Mouse (Mus musculus) heart, postnatal 10 days (tissue): ENCODE results near the gene Dnajc19. TPM values are rescaled to one million over a fixed set of nuclear protein-coding genes. Genes with fewer than 3 reads are reported as not detected.

ENCODE experiments used
- DNase-seq, 2 experiments: peaks; one replicate each; pipeline ENCODE4 v3.0.0; 2021
- intact Hi-C: fragments of 180-260 bp; cut with DNase I; formaldehyde crosslinking; loops from one replicate; pipeline ENCODE4 v1.15.1; 2025
- total RNA-seq, 2 experiments: library from RNA; stranded (reverse); gene quantifications; 2 replicates each; pipeline ENCODE4 v1.2.3; 2021

The Dnajc19 gene
- total RNA-seq, 2 experiments from 2014 or later = 123 to 136 TPM

- no peak for DNase-seq
- intact Hi-C loops = no loop called here
These were observed 47.3 kb downstream of the Dnajc19 start for GRCm38 (mm10) chr3:34033720-34034364.

- DNase-seq = no peak
- intact Hi-C loops = no loop called here
These were observed 50.5 kb downstream of the Dnajc19 start for GRCm38 (mm10) chr3:34030601-34031000.

- DNase-seq = no peak
- intact Hi-C loops = no loop called here
These were observed 52.2 kb downstream of the Dnajc19 start for GRCm38 (mm10) chr3:34028935-34029334.

- no peak for DNase-seq
- intact Hi-C loops = no loop called here
These were observed 59.8 kb downstream of the Dnajc19 start for GRCm38 (mm10) chr3:34021259-34021828.

DNA sequence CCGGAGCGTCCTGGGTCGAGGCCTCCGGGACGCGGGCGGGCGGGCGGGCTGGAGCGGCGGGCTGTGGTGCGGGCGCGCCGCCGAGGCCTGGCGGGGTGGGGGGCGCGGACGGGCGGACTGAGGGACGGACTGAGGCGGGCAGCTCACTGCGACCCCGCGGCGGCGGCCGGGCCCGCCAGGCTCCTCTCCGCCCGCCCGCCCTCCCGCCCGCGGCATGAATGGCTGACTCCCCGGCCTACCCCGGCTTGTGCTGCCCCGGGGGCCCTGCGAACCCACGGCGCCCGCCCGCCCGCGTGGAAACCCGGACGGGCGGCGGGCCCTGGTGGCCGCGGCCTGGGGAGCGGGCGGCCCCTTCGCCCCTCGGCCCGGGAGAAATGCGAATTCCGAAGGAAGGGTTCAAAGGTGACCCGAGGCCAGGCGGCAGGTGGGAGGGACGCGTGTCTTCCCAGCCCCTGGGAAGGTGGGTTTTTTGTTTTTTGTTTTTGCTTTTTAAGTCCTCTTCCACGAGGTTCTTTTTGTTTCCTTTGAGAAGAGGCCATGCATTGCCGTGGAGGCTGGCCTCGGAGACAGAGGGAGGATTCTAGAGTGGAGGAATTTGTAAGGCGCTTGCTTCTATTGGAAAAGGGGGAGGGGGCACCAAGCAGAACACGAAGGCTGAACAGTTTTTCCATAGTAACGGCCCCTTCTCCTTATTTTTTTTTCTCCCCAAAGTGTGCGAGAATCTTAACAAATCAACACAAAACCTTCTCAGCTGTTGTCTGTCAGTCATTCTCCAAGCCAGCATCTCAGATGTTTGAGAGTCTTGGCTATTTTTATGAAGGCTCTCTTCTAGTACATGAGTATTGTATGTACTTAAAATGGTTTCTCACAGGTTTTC is 60.5 kb downstream of the Dnajc19 start:
- peak; percentile 22 to 31 for DNase-seq

GRCm38 (mm10) chr3:34019540-34020381 is 61.4 kb downstream of the Dnajc19 start, which contains the start of gene Fxr1:
Gene Fxr1 (plus strand): TSS chr3:34019943.
- peak; percentile 90 to 92 for DNase-seq
- intact Hi-C loops = loop anchor here (5.0 kb wide), 1 partner anchor 222 kb away; the partner anchor contains the start of gene Ttc14

More for the DNA sequence above, 60.5 kb downstream of the Dnajc19 start:
- intact Hi-C loops = no loop called here

DNA sequence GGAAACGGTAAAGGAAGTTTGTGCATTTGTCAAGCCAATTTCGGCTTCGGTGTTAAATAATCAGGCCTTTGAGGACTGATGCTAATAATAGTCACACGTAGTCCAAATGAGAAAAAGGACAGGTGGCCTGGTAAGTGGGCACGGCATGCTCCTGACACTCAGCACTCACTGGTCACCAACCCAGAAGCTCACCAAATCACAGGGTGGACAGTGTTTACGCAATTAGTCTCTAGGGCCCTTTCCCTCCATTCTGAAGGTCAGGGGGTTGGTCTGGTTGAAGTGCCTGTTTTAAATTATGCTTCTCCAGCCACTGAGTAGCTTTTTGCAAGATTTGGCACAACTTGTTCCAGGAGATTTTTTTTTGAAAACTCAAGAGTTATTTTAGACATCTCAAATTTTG is 72.9 kb downstream of the Dnajc19 start:
- DNase-seq = peak; percentile 66 to 67

GRCm38 (mm10) chr3:34007611-34008010 is 73.5 kb downstream of the Dnajc19 start:
- no peak for DNase-seq

More for the DNA sequence above, 72.9 kb downstream of the Dnajc19 start:
- intact Hi-C loops = loop anchor here (5.0 kb wide), 1 partner anchor 1484 kb away; no protein-coding TSS in a partner anchor

DNA sequence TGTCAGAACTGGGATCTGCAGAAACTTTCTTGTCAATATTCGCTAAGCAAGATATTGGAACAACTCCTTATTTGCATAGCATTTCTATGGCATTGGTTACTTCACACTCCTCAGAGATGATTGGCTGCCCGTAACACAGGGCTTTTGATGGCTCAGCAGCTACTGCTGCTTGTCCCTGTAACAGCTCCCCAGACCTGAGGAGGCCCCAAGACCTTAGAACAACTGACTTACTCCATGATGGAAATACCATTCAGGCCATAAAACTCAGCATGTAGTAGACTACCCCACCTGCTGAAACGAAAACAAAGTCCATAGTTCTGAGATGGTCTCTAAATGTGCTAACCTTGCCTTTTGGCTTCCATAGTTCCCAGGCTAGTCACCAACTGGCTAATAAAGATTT is 74.3 kb downstream of the Dnajc19 start:
- no peak for DNase-seq
- intact Hi-C loops = loop anchor here (5.0 kb wide), 1 partner anchor 1485 kb away; no protein-coding TSS in a partner anchor

More at GRCm38 (mm10) chr3:34007611-34008010, 73.5 kb downstream of the Dnajc19 start:
- intact Hi-C loops = loop anchor here (5.0 kb wide), 1 partner anchor 1485 kb away; no protein-coding TSS in a partner anchor

DNA sequence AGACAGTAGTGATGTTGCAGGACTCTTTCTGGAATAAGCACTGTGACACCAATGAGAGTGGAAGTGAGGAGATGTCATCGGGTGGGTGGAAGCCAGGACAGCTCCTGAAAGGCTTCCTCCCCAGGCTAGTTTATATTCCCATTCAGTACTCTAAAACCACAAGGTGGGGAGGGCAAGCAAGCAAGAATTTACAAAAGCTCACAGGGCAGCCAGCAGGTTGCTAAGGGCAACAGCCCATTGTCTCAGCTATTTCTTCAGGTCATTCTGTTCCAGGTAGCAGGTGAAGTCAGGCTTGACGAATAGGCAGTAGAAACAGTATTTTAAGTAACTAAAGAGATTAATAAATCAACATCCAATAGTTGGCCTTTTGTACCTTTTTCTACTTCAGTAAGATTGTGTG is 74.8 kb downstream of the Dnajc19 start:
- DNase-seq = no peak
- intact Hi-C loops = loop anchor here (5.0 kb wide), 1 partner anchor 1486 kb away; no protein-coding TSS in a partner anchor

Other genes with a start within 250 kb of the Dnajc19 start
- gene Ccdc39, start 237.0 kb downstream of the Dnajc19 start, total RNA-seq = under 1 TPM; 0.10 to 0.22 TPM
- 100 to 1,000 TPM; 156 to 159 TPM for gene Fxr1, start 61.4 kb downstream of the Dnajc19 start, total RNA-seq